Mouse (Mus musculus) layer of hippocampus, postnatal 10 days (tissue): ENCODE results near the gene Spindoc. TPM values are rescaled to one million over a fixed set of nuclear protein-coding genes. Genes with fewer than 3 reads are reported as not detected.
"Not testable (repeated sequence)": the region's sequence is repeated elsewhere in the genome, so short reads cannot be mapped to it uniquely, and the experiment has no call there.

Experiments used
- DNase-seq, 2 experiments: peaks; one replicate each; pipeline ENCODE4 v3.0.0; 2021; ENCODE audit warnings: low spot score in 2 of 2
- total RNA-seq, 2 experiments: library from RNA; stranded (reverse); gene quantifications; 2 replicates each; pipeline ENCODE4 v1.2.3; 2021

The Spindoc gene
- total RNA-seq, 2 experiments from 2014 or later, result 39.0 to 45.6 TPM

GRCm38 (mm10) chr19:7404623-7405229 lies 21.9 kb upstream of the Spindoc start:
- no peak for DNase-seq

GRCm38 (mm10) chr19:7400635-7401034 lies 17.8 kb upstream of the Spindoc start:
- no peak for DNase-seq

GRCm38 (mm10) chr19:7398898-7399297 lies 16.1 kb upstream of the Spindoc start:
- DNase-seq, result not testable (repeated sequence)

GRCm38 (mm10) chr19:7396867-7397826 lies 14.4 kb upstream of the Spindoc start:
- not testable (repeated sequence) for DNase-seq

GRCm38 (mm10) chr19:7388488-7388887 lies 5.7 kb upstream of the Spindoc start:
- DNase-seq, result no peak

- no peak for DNase-seq
These were observed 3.2 kb upstream of the Spindoc start for GRCm38 (mm10) chr19:7386042-7386441.

- DNase-seq, result peak; percentile 68 to 75
These were observed 419 bp downstream of the Spindoc start for GRCm38 (mm10) chr19:7382248-7382902.

- no peak for DNase-seq
These were observed 917 bp downstream of the Spindoc start for GRCm38 (mm10) chr19:7381906-7382247.

GRCm38 (mm10) chr19:7377639-7378038 lies 5.2 kb downstream of the Spindoc start:
- no peak for DNase-seq

GRCm38 (mm10) chr19:7374491-7374890 lies 8.3 kb downstream of the Spindoc start:
- DNase-seq, result no peak

GRCm38 (mm10) chr19:7369469-7369868 lies 13.3 kb downstream of the Spindoc start:
- not testable (repeated sequence) for DNase-seq

- DNase-seq, result no peak
These were observed 29.2 kb downstream of the Spindoc start for GRCm38 (mm10) chr19:7353636-7354035.

GRCm38 (mm10) chr19:7352809-7353495 lies 29.8 kb downstream of the Spindoc start:
- no peak for DNase-seq

GRCm38 (mm10) chr19:7349993-7350392 lies 32.8 kb downstream of the Spindoc start:
- DNase-seq, result peak in 1 of 2 experiments; percentile 26

- DNase-seq, result peak; percentile 76 to 82
These were observed 37.5 kb downstream of the Spindoc start for GRCm38 (mm10) chr19:7345235-7345755.

- no peak for DNase-seq
These were observed 40.1 kb downstream of the Spindoc start for GRCm38 (mm10) chr19:7342646-7343045.

- peak; percentile 99 to 100 for DNase-seq
These were observed 41.0 kb downstream of the Spindoc start, which contains the start of gene Mark2 for GRCm38 (mm10) chr19:7341512-7342397. Mark2 (minus strand) TSS chr19:7341860.

- DNase-seq, result no peak
These were observed 41.9 kb downstream of the Spindoc start for GRCm38 (mm10) chr19:7340780-7341475.

GRCm38 (mm10) chr19:7340371-7340779 lies 42.4 kb downstream of the Spindoc start:
- peak; percentile 30 to 39 for DNase-seq
